Mouse (Mus musculus) heart, postnatal 0 days (tissue): ENCODE results near the gene Fndc8. TPM values are rescaled to one million over a fixed set of nuclear protein-coding genes. Genes with fewer than 3 reads are reported as not detected.

Source experiments
- ATAC-seq: fragments of 200-750 bp; cut with Nextera tagmentation; 2 replicates; pipeline ENCODE4 v1.8.0; 2017; ENCODE audit warnings: low read depth, moderate number of reproducible peaks, moderate library complexity; ENCODE audit not compliant: insufficient read depth
- DNase-seq: peaks from one replicate; pipeline ENCODE4 v3.0.0-alpha.2; 2016; ENCODE audit warnings: low spot score
- H3K27ac ChIP-seq: fragments of 300-500 bp; sonication (generic); 2 replicates; pipeline ENCODE4 v1.5.1; 2014; ENCODE audit warnings: low read depth, mild to moderate bottlenecking
- H3K27me3 ChIP-seq: fragments of 300-500 bp; sonication (generic); 2 replicates; pipeline ENCODE4 v1.6.1; 2014; ENCODE audit warnings: low read length, mixed read lengths; ENCODE audit not compliant: control insufficient read depth, insufficient read depth
- H3K36me3 ChIP-seq: fragments of 300-500 bp; sonication (generic); replicated peaks from 2 replicates; pipeline ENCODE4 v1.6.1; 2014; ENCODE audit warnings: low read length, mixed read lengths; ENCODE audit not compliant: control insufficient read depth, insufficient read depth
- H3K4me1 ChIP-seq: fragments of 300-500 bp; sonication (generic); 2 replicates; pipeline ENCODE4 v1.6.1; 2014; ENCODE audit warnings: antibody characterized with exemption; ENCODE audit not compliant: control insufficient read depth, insufficient read depth
- H3K4me2 ChIP-seq: fragments of 300-500 bp; sonication (generic); 2 replicates; pipeline ENCODE4 v1.6.1; 2014; ENCODE audit warnings: low read depth, mild to moderate bottlenecking, low read length, moderate library complexity
- H3K4me3 ChIP-seq: fragments of 300-500 bp; sonication (generic); 2 replicates; pipeline ENCODE4 v1.5.1; 2014; ENCODE audit warnings: low read depth, low read length
- H3K9ac ChIP-seq: fragments of 300-500 bp; sonication (generic); replicated peaks from 2 replicates; pipeline ENCODE4 v1.6.1; 2014; ENCODE audit warnings: low read depth, low read length, mixed read lengths
- H3K9me3 ChIP-seq: fragments of 300-500 bp; sonication (generic); replicated peaks from 2 replicates; pipeline ENCODE4 v1.6.1; 2016; ENCODE audit warnings: low read length; ENCODE audit not compliant: control insufficient read depth
- CTCF ChIP-seq: IDR thresholded peaks from 2 replicates; pipeline ENCODE4 v1.5.1; 2016; ENCODE audit warnings: antibody characterized with exemption, control low read depth, low read depth
- EP300 ChIP-seq: IDR thresholded peaks from 2 replicates; pipeline ENCODE4 v1.6.1; 2016; ENCODE audit warnings: antibody characterized with exemption, low read depth
- WGBS: fragments of 180-500 bp; shearing (Covaris S2); extraction: QIAGEN DNeasy Blood & Tissue Kit; methylation state at CpG from one replicate; pipeline ENCODE4 v1.1.7; 2014; 5-methylcytosine and 5-hydroxymethylcytosine counted together
- polyA plus RNA-seq: library from polyadenylated mRNA; unstranded; fragments of >200 nt; fragmentation: Nextera tagmentation; extraction: Ambion mirVana; gene quantifications from 2 replicates; pipeline ENCODE4 v1.2.1, GENCODE M21; 2015
- total RNA-seq: library from RNA; depleted of rRNA; stranded (reverse); fragments of >200 nt; gene quantifications from 2 replicates; pipeline ENCODE4 v1.2.3, GENCODE M21; 2014; ENCODE audit warnings: low replicate concordance

Fndc8 gene
- total and polyA plus RNA-seq, 2 experiments from 2014 or later, result 0.12 TPM; not detected in 1

- Histone ChIP-seq H3K27me3 (no peaks in the 10 kb centered on the region), H3K27ac (peak within 1 kb of the TSS; percentile 17; the same call in 1 of the 2 replicates), H3K4me2 (peak within 1 kb of the TSS; percentile 79), H3K4me3 (peak within 1 kb of the TSS; percentile 61), H3K9me3 (no peaks in the 10 kb centered on the region), H3K36me3 (no peaks in the 10 kb centered on the region), H3K9ac (peak within 1 kb of the TSS; percentile 56), H3K4me1 (peaks cover 11% of the 10 kb centered on the region; the same call in 1 of the 2 replicates)
- peak; percentile 91 for TF ChIP-seq CTCF
- TF ChIP-seq EP300, result no peak
- peak; percentile 94 for DNase-seq
- WGBS, result 2% methylated on average over 24 of the region's 26 CpGs
- peak; percentile 96 for ATAC-seq
Measured at GRCm38 (mm10) chr11:82890342-82890762, 1.6 kb upstream of the Fndc8 start, which contains the start of gene Rad51d. Rad51d (minus strand) TSS chr11:82890614.

GRCm38 (mm10) chr11:82897478-82897877, 5.6 kb downstream of the Fndc8 start:
- no peak for ATAC-seq
- no peak overlapping the region for H3K4me3 ChIP-seq
- H3K9me3 ChIP-seq, result no peaks in the 10 kb centered on the region
- TF ChIP-seq EP300, result no peak
- no peak for TF ChIP-seq CTCF
- no peak overlapping the region for H3K27ac ChIP-seq
- H3K4me1 ChIP-seq, result no peaks in the 10 kb centered on the region
- no peaks in the 10 kb centered on the region for H3K27me3 ChIP-seq
- WGBS, result 67% methylated on average over 10 of the region's 10 CpGs
- peaks cover 32% of the 10 kb centered on the region for H3K36me3 ChIP-seq
- H3K9ac ChIP-seq, result no peak overlapping the region
- no peak for DNase-seq
- H3K4me2 ChIP-seq, result no peak overlapping the region

DNA sequence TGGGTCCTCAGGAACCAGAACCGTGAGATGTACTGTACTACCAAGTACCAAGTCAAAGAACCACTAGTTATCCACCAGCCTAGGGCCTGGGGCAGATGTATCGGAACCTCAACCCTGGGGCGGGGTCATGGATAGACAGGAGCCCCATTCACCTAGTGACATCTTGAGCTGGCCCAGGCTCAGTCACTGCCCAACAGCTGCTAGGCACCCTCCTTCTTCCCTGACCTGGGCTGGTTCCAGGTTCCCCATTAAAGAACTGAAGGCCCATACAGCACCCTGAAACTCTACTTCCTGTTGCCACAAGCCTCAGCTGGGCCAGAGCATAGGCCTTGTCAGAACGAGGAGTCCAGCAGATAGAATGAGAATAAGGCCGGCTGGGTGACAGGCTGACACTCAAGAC, 7.8 kb downstream of the Fndc8 start:
- TF ChIP-seq CTCF (no peak), EP300 (no peak)
- 91% methylated on average over 5 of the region's 5 CpGs for WGBS
- no peak overlapping the region for H3K4me2 ChIP-seq
- H3K9me3 ChIP-seq, result no peaks in the 10 kb centered on the region
- ATAC-seq (no peak; the same call in 1 of the 2 replicates), DNase-seq (no peak)
- no peaks in the 10 kb centered on the region for H3K27me3 ChIP-seq
- no peak overlapping the region for H3K27ac ChIP-seq
- H3K4me3 ChIP-seq, result no peak overlapping the region
- no peak overlapping the region for H3K9ac ChIP-seq
- H3K4me1 ChIP-seq, result no peaks in the 10 kb centered on the region
- H3K36me3 ChIP-seq, result peaks cover 55% of the 10 kb centered on the region

GRCm38 (mm10) chr11:82901606-82902310, 9.8 kb downstream of the Fndc8 start:
- TF ChIP-seq EP300 (no peak), CTCF (no peak)
- H3K4me3 ChIP-seq, result no peak overlapping the region
- H3K9ac ChIP-seq, result no peak overlapping the region
- ATAC-seq, result no peak
- 91% methylated on average over 20 of the region's 20 CpGs for WGBS
- no peak for DNase-seq
- H3K4me2 ChIP-seq, result no peak overlapping the region
- H3K27ac ChIP-seq, result no peak overlapping the region
- no peaks in the 10 kb centered on the region for H3K27me3 ChIP-seq
- H3K4me1 ChIP-seq, result no peaks in the 10 kb centered on the region
- peaks cover 71% of the 10 kb centered on the region for H3K36me3 ChIP-seq
- H3K9me3 ChIP-seq, result no peaks in the 10 kb centered on the region

- H3K27ac ChIP-seq, result no peak overlapping the region
- 50% methylated on average over 8 of the region's 8 CpGs for WGBS
- H3K36me3 ChIP-seq, result peaks cover 64% of the 10 kb centered on the region
- no peak overlapping the region for H3K9ac ChIP-seq
- ATAC-seq (no peak), DNase-seq (no peak)
- no peaks in the 10 kb centered on the region for H3K9me3 ChIP-seq
- no peak overlapping the region for H3K4me3 ChIP-seq
- no peaks in the 10 kb centered on the region for H3K27me3 ChIP-seq
- no peak overlapping the region for H3K4me2 ChIP-seq
- TF ChIP-seq CTCF (no peak), EP300 (no peak)
- H3K4me1 ChIP-seq, result peaks cover 13% of the 10 kb centered on the region
Measured at GRCm38 (mm10) chr11:82904952-82905351, 13.0 kb downstream of the Fndc8 start.
